Comparison of ENCODE assay signal across 8 mouse cellular contexts in the genomic region with DNA sequence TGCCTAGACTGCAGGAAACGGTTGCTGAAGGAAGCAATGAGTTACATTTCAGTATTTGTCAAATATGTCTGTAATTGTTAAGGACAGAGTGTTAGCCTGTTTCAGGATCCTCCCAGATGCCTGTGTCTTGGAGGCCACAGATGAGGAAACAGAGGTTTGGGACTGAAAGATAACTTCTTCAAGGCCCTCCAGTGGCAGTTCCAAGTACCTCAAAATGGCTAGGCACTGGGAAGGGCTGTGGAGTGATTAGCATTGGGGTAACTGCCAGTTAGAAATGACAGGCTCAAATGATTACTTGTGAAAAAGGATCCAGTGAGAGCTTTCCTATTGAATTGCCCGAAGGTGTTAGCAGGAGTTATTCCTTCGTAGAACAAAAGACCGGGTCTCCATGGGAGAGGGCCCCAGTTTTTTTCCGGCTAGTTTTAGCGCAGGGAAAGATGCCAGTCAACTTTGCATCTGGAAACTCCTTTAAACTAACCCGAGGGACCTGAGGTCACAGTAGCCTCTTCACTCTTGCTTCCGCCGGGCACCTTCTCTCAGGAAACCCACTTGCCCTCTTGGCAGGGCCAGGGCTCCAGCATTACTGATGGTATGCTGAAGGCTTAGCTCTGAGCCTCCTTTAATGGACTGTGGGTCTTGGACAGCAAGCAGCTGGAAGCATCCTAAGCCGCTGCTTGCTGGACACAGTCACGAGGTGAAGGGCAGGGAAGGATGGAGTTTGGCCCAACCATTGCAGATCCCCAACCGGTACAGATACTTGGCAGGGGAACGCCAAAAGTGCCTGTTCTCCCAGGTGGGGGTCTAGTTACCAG. TPM values are rescaled to one million over a fixed set of nuclear protein-coding genes. Genes with fewer than 3 reads are reported as not detected.
DNase-seq lines count a peak whose midpoint lies in the region; ATAC-seq lines count a peak whose summit lies in the region.

No protein-coding gene starts in this region.

- no peak for ATAC-seq in hindbrain, embryonic 11.5 days (ENCODE audit: low FRiP score)
- ATAC-seq in hindbrain, embryonic 16.5 days: no peak
- peak; percentile 45; the same call in 1 of the 2 replicates for ATAC-seq in megakaryocyte-erythroid progenitor cell, adult 5-6 weeks (replicated peaks; ENCODE audit: low FRiP score, low TSS enrichment, poor library complexity, severe bottlenecking)
- no peak for ATAC-seq in inflammation-experienced regulatory T-cells, adult 6 months

- peaks cover 8% of the 10 kb centered on the region for H3K4me1 ChIP-seq in hindbrain, embryonic 11.5 days (replicated peaks; ENCODE audit: control insufficient read depth, insufficient read depth, low read length)
- H3K4me1 ChIP-seq in hindbrain, embryonic 16.5 days (ENCODE audit: control insufficient read depth, insufficient read depth, low read depth, low read length): peaks cover 28% of the 10 kb centered on the region

- no peak overlapping the region for H3K4me3 ChIP-seq in hindbrain, embryonic 11.5 days (ENCODE audit: low read depth, low read length)
- H3K4me3 ChIP-seq in hindbrain, embryonic 16.5 days (ENCODE audit: low read length): no peak overlapping the region

- no peaks in the 10 kb centered on the region for H3K27me3 ChIP-seq in hindbrain, embryonic 11.5 days (ENCODE audit: control insufficient read depth, insufficient read depth, low read length)
- no peaks in the 10 kb centered on the region for H3K27me3 ChIP-seq in hindbrain, embryonic 16.5 days (replicated peaks; ENCODE audit: control insufficient read depth, insufficient read depth, low read length)

- peak; percentile 12 for DNase-seq in hindbrain, embryonic 11.5 days (ENCODE audit: low spot score)
- DNase-seq in brain, adult 2 months (ENCODE audit: low read depth, low spot score): peak; percentile 27
- DNase-seq in gastrocnemius, postnatal 25 days: peak; percentile 30
- DNase-seq in frontal cortex, postnatal 25 days (ENCODE audit: low spot score in 2 of 2): no peak
- DNase-seq in spleen, postnatal 10 days (ENCODE audit: low spot score in 2 of 2): no peak

- H3K9me3 ChIP-seq in hindbrain, embryonic 11.5 days (ENCODE audit: control insufficient read depth, low read length): no peaks in the 10 kb centered on the region
- no peaks in the 10 kb centered on the region for H3K9me3 ChIP-seq in hindbrain, embryonic 16.5 days (ENCODE audit: control insufficient read depth, low read length)

- H3K4me2 ChIP-seq in hindbrain, embryonic 11.5 days (replicated peaks; ENCODE audit: low read depth, low read length): no peak overlapping the region
- no peak overlapping the region for H3K4me2 ChIP-seq in hindbrain, embryonic 16.5 days (ENCODE audit: low read length)

- no peak overlapping the region for H3K27ac ChIP-seq in hindbrain, embryonic 11.5 days (ENCODE audit: low read depth, low read length)
- no peak overlapping the region; the same call in 1 of the 2 replicates for H3K27ac ChIP-seq in hindbrain, embryonic 16.5 days (ENCODE audit: low read depth, low read length)

- H3K9ac ChIP-seq in hindbrain, embryonic 11.5 days (ENCODE audit: low read depth, low read length): no peak overlapping the region
- H3K9ac ChIP-seq in hindbrain, embryonic 16.5 days (ENCODE audit: low read depth, low read length): no peak overlapping the region

- H3K36me3 ChIP-seq in hindbrain, embryonic 11.5 days (ENCODE audit: control insufficient read depth, insufficient read depth, low read length): no peaks in the 10 kb centered on the region
- H3K36me3 ChIP-seq in hindbrain, embryonic 16.5 days (ENCODE audit: control insufficient read depth, insufficient read depth, low read length): 0 out of 2 replicates have a peak, but pooled peaks cover 2% of the 10 kb centered on the region

- WGBS in hindbrain, embryonic 11.5 days: 69% methylated on average over 13 of the region's 13 CpGs
- WGBS in hindbrain, embryonic 16.5 days: 60% methylated on average over 13 of the region's 13 CpGs

RNA-seq across cellular contexts. Expression of a gene that starts 0.5 kb away (rescaled TPM):
- 64.5 and 108 TPM in 2 replicates for polyA plus RNA-seq in hindbrain, embryonic 11.5 days (2014; fragmentation: Nextera tagmentation; extraction: Ambion mirVana)
- polyA plus RNA-seq in hindbrain, embryonic 16.5 days (2015; fragmentation: Nextera tagmentation; extraction: Ambion mirVana): 40.8 and 46.3 TPM in 2 replicates
- 10 to 100 TPM; 46.0 to 51.2 TPM for total RNA-seq in gastrocnemius, postnatal 25 days (2021)
- 99.4 and 139 TPM in 2 replicates for total RNA-seq in megakaryocyte-erythroid progenitor cell, adult 5-6 weeks (2014; fragmentation: Nextera tagmentation)
- total RNA-seq in megakaryocyte-erythroid progenitor cell, adult 5-6 weeks (2017): 77.3 and 94.1 TPM in 2 replicates
- polyA plus RNA-seq in inflammation-experienced regulatory T-cells, adult 6 months (2017; shearing (Covaris generic)): 10 to 100 TPM; 46.7 to 76.6 (median 60.1) TPM

RNA-seq across cellular contexts. Expression of a gene that starts 56.6 kb away (rescaled TPM):
- 0.66 and 1.5 TPM in 2 replicates for polyA plus RNA-seq in hindbrain, embryonic 11.5 days (2014; fragmentation: Nextera tagmentation; extraction: Ambion mirVana)
- 1.3 and 1.6 TPM in 2 replicates for polyA plus RNA-seq in hindbrain, embryonic 16.5 days (2015; fragmentation: Nextera tagmentation; extraction: Ambion mirVana)
- 1 to 10 TPM; 2.4 to 3.1 TPM for total RNA-seq in gastrocnemius, postnatal 25 days (2021)
- not detected in 2 replicates for total RNA-seq in megakaryocyte-erythroid progenitor cell, adult 5-6 weeks (2014; fragmentation: Nextera tagmentation)
- total RNA-seq in megakaryocyte-erythroid progenitor cell, adult 5-6 weeks (2017): not detected in 2 replicates
- not detected for polyA plus RNA-seq in inflammation-experienced regulatory T-cells, adult 6 months (2017; shearing (Covaris generic))

Comparison
In these comparisons a context has a peak if more than half of its experiments do, and no peak if none do; other contexts are left out.
1. DNase-seq: peak in hindbrain, embryonic 11.5 days (single experiment), brain, adult 2 months (single experiment) and gastrocnemius, postnatal 25 days (single experiment); none in frontal cortex, postnatal 25 days (0 of 2) and spleen, postnatal 10 days (0 of 2).